Mouse (Mus musculus): ENCODE data around the gene Gbf1.
A peak's percentile ranks its signal among the peaks of the same experiment; 100 is the strongest.

Gbf1 gene

DNA sequence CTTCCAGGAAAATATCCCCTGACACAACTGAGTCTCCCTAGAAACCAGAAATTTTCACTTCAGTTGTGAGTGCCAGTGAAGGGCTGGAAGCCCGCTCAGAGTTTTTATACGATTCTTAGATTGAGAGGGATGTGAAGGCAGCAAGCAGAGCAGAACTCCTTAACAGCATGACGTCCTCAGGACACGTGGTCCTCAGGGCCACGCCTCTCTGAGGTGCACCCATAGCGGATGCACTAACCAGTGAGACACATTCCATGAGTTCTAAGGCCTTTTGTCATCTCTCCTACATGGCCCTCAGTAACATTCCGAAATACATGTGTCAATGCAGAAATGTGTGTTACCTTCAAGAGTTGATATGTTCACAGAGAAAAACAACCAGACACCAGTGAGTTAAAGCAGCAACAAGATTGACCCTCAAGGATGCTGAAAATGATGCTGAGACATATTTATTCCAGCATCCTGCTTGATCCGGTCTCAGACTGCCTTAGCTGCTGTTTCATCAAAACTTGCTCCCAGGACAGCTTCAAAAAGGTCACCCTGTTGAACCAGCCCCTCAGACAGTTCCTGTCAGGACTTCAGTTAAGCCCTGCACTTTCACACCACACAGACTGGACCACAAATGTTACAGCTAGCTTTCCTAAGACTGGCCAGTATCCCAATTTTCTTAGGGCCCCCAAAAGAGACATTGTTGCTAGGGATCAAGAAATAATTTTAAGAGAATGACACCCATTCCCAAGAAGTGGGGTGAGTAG, 148.2 kb downstream of the Gbf1 start:
- DNase-seq (ENCODE audit: low read depth, low spot score) = no peak

DNA sequence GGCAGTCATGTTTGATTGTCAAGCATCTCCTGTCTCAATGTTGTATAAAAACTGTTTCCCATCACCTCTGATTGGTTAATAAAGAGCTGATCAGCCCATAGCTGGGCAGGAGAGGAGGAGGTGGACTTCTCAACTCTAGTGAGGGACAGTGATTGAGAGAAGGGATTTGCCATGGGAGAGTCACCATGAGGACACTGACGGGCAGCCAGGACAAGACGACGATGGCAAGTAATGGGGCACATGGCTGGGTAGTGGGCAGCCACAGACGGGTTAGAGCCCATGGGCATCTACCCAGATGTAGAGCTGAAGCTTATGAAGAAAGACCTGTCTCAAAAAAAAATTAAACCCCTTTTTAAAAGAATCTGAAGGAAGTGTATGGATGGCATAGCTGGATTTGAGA, 150.2 kb downstream of the Gbf1 start:
- DNase-seq (ENCODE audit: low read depth, low spot score) = no peak

DNA sequence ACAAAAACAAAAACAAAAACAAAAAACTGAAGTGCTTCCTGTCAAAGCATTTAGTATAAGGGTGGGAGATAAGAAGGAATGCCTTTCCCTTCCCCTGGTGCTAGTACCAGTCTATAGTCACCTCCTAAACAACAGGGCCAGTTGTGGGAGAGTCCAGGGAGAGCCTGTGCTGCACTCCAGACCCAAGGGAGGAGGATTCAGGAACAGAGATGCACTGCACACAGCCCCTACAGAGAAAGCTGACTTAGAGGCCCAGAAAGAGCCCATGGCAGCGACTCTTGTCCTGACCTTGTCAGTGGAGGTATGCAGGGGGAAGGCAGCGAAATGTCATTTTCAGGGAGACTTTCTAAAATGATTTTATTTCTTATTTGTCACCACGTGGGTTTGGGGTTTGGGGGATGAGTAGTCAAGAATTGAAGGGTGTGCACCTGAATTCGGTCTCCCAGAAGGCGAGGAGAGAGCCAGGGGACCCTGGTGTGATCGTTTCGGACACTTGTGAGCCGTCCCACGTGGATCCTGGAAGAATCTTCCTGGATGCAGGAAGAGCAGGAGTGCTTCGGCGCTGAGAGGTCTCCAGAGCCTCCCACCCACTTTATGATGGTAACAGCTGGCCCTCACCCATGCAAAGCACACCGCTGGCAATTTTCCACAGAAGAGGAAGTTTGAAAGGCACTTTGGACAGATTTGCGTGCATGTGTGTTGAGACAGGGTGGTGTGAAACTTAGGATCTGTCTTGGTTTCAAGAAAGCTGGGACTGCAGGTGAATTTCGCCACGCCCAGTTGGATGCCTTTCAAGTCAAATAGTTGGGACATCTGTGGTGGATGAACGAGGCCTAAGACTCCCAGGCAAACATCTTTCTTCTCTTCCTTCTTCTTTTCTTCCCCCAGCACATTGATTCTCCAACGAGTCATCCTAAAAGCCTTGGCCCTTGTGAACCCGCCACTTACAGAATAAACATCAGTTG, 151.2 kb downstream of the Gbf1 start:
- no peak for DNase-seq (ENCODE audit: low read depth, low spot score)

GRCm38 (mm10) chr19:46304216-46304841, 152.0 kb downstream of the Gbf1 start, which contains the start of gene Nfkb2:
Gene Nfkb2, plus strand, starts transcription at chr19:46304320.
- peak; percentile 89 for DNase-seq (ENCODE audit: low read depth, low spot score)

GRCm38 (mm10) chr19:46304908-46305333, 152.6 kb downstream of the Gbf1 start:
- no peak for DNase-seq (ENCODE audit: low read depth, low spot score)

DNA sequence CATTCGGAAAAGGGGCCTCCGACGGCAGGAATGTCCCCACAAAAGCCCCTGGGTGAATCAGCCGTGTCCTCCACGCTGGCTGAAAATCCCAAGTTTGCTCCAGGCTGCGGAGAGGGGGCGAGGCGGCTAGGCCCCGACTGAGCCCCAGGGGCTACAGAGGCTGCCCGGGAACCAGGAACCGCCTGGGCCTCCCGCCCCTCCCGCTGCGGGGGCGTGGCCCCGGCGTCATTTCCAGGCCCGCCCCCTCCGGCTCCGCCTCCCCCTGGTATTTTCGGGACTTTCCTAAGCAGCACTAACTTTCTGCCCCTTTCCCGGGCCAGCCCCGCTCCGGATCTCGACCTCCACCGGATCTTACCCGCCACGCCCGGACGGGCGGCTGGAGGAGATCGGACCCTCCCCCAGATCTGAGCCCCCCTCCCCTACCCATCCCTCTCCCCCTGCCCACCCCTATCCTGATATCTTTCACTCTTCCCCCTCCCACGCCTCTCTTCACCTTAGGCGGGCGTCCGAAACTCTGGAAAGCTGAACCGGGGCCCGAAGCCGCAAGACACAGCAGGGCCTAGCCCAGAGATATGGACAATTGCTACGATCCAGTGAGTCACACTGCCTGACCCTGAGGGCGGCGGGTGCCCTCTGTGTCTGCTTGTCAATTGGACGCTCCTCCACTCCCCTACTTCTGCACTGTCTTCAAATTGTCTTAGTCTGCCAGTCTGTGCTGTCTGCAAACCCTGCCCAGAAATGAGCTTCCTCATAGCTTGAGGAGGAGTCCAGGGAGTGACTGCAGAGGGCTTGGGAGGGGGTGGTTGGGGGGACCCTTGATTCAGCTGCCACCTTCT, 153.3 kb downstream of the Gbf1 start:
- DNase-seq (ENCODE audit: low read depth, low spot score) = peak; percentile 80

DNA sequence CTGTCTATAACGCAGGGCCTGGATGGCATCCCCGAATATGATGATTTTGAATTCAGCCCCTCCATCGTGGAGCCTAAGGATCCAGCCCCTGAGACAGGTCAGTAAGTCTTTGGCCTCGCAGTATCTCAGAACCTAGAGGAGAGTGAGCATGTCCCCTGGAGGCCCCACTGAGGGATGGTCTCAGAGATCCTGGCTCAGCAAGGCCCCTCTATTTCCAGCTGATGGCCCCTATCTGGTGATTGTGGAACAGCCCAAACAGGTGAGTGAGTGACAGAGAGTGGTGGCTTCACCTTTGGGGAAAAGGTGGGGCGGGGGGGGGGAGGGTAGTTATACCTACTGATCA, 153.9 kb downstream of the Gbf1 start:
- no peak for DNase-seq (ENCODE audit: low read depth, low spot score)

GRCm38 (mm10) chr19:46306751-46307289, 154.5 kb downstream of the Gbf1 start:
- no peak for DNase-seq (ENCODE audit: low read depth, low spot score)

GRCm38 (mm10) chr19:46307781-46308180, 155.5 kb downstream of the Gbf1 start:
- DNase-seq (ENCODE audit: low read depth, low spot score) = no peak

- DNase-seq (ENCODE audit: low read depth, low spot score) = no peak
These were observed 156.0 kb downstream of the Gbf1 start for GRCm38 (mm10) chr19:46308303-46308702.

DNA sequence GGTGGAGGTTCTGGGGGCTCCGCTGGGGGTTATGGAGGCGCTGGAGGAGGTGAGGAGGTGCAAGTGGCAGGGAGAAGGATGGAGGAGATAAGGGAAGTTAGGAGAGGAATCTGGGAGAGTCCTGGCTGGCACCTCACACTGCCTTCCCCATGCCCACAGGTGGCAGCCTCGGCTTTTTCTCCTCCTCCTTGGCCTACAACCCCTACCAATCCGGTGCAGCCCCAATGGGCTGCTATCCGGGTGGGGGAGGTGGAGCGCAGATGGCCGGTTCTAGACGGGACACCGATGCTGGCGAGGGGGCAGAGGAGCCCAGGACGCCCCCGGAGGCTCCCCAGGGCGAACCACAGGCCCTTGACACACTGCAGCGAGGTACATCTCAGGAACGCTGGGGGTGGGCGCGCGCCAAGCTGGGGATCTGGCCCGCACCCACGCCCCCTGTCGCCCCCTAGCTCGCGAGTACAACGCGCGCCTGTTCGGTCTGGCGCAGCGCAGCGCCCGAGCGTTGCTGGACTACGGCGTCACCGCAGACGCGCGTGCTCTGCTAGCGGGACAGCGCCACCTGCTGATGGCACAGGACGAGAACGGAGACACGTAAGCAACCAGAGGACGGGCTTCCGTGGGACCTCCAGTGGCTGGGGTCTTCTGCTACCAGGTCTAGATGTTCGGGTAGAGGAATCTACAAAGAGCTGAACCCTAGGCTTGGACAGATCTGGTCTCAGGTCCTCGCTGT, 156.6 kb downstream of the Gbf1 start:
- peak; percentile 93 for DNase-seq (ENCODE audit: low read depth, low spot score)

DNA sequence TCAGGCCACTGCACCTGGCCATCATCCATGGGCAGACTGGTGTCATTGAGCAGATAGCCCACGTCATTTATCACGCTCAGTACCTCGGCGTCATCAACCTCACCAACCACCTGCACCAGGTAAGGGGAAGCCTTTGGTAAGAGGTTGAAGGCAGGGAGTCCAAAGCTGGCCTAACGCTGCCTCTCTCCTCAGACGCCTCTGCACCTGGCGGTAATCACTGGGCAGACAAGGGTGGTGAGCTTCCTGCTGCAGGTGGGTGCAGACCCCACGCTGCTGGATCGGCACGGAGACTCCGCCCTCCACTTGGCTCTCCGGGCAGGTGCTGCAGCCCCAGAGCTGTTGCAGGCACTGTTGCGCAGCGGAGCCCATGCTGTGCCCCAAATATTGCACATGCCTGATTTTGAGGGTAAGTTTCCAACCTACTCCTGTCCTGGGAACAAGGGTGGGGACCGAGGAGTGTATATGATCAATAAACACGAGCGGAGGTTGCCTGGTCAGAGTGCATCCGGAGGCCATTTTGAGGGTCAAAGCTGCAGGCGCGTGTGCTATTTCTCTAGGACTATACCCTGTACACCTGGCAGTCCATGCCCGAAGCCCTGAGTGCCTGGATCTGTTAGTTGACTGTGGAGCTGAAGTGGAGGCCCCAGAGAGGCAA, 157.5 kb downstream of the Gbf1 start:
- DNase-seq (ENCODE audit: low read depth, low spot score) = no peak

DNA sequence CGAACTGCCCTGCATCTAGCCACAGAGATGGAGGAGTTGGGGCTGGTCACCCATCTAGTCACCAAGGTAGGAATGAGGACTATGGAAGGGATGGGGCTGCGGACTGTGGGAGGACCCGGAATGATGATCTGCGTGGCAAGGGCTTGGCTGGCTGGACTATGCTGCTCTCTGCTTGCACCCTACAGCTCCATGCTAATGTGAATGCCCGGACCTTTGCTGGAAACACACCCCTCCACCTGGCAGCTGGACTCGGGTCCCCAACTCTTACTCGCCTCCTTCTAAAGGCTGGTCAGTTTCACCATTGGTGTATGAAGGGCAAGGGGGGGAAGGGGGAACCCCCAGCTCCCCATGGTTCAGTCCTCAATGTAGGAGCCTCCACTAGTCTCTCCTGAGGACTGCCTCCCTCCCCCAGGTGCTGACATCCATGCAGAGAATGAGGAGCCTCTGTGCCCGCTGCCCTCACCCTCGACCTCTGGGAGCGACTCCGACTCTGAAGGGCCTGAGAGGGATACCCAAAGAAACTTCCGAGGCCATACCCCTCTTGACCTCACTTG, 158.1 kb downstream of the Gbf1 start:
- no peak for DNase-seq (ENCODE audit: low read depth, low spot score)

GRCm38 (mm10) chr19:46311341-46311740, 159.0 kb downstream of the Gbf1 start:
- DNase-seq (ENCODE audit: low read depth, low spot score) = no peak

DNA sequence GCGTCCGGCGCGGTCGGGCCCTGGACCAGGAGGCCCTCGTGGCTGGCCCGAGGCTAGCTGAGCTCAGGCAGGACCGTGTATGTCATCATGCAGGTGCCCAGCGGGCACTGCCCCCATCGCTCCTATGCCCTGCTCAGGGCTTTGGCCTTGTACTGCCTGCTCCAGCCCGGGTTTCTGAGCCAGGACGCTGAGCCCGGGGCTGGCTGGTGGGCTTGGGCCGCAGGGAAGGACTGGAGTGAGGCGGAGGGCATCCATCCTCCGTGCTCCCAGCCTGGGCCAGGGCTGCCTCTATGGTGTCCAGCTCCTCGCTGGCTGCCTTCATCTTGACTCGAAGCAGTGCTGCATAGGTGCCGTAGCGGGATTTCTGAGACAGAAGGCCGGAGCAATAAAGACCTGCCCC, 160.3 kb downstream of the Gbf1 start:
- DNase-seq (ENCODE audit: low read depth, low spot score) = no peak

DNA sequence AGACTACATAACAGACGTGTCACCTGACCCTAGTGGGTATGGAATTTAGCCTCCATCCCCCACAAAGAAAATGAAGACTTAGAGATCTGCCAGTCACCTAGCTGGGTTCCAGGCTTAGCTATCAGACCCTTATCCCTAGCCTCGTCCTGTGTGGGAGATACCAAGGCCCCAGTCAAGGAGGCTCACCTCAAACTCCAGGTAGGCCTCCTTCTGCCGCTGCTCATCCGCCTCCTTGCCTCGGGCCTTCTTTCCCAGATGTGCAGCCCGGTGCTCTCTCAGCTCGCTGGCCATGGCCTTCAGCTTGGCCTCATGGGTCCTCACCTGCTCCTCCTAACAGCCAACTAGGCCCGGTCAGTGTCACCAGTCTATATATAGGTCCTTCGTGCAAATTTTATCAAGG, 160.8 kb downstream of the Gbf1 start:
- no peak for DNase-seq (ENCODE audit: low read depth, low spot score)

- no peak for DNase-seq (ENCODE audit: low read depth, low spot score)
These were observed 161.3 kb downstream of the Gbf1 start for GRCm38 (mm10) chr19:46313591-46313990.

- DNase-seq (ENCODE audit: low read depth, low spot score) = no peak
These were observed 161.9 kb downstream of the Gbf1 start for GRCm38 (mm10) chr19:46314151-46314601.

All from forelimb bud, embryonic 11.5 days (tissue).